Mouse (Mus musculus): ENCODE measurements around the gene Dnajc17.

- TF ChIP-seq CTCF (IDR thresholded peaks at IDR 0.05; ENCODE audit: low read depth, low read length) (no peak), POLR2A (IDR thresholded peaks at IDR 0.05; ENCODE audit: borderline replicate concordance, low read depth, low read length) (no peak)
These were observed 41.4 kb downstream of the Dnajc17 start, which contains the start of gene Gchfr for GRCm38 (mm10) chr2:119166901-119167865.

Measured in bone marrow macrophage, adult 2 months (primary cell).